In genomic region chr5:87825386-87825785, GRCm38 (mm10) we compare ENCODE assay signal across 21 mouse cellular contexts. TPM values are rescaled to one million over a fixed set of nuclear protein-coding genes. Genes with fewer than 3 reads are reported as not detected.
DNase-seq lines count a peak whose midpoint lies in the region; TF ChIP-seq lines count a peak whose summit lies in the region.
"Had no signal": no experiment of that assay in that cellular context is flagged by ENCODE, and none has a peak within 500 bp of the region (broad histone marks: within the 10 kb centered on the region; RNA-seq: fewer than 3 reads in every experiment).

Prr27 (plus strand) TSS chr5:87825686.

- no peak within 1 kb of the TSS for H3K27ac ChIP-seq in testis, adult 2 months (ENCODE audit: control insufficient read depth, insufficient read depth, low read depth, low read length)
- no peak within 1 kb of the TSS for H3K27ac ChIP-seq in thymus, adult 2 months (ENCODE audit: control insufficient read depth, insufficient read depth, low read length)

- 59% methylated on average over 1 of the region's 1 CpGs for WGBS in thymus, adult 2 months

- no peaks in the 10 kb centered on the region for H3K36me3 ChIP-seq in testis, adult 2 months (ENCODE audit: control insufficient read depth, insufficient read depth, low read length)
- no peaks in the 10 kb centered on the region for H3K36me3 ChIP-seq in thymus, adult 2 months (ENCODE audit: control insufficient read depth, insufficient read depth, low read length)
- H3K36me3 ChIP-seq: G1E had no signal

- TF ChIP-seq CTCF in testis, adult 2 months (IDR thresholded peaks at IDR 0.05; ENCODE audit: control insufficient read depth, insufficient read depth, insufficient replicate concordance, low read depth, low read length), result no peak
- no peak for TF ChIP-seq CTCF in thymus, adult 2 months (IDR thresholded peaks at IDR 0.05; ENCODE audit: borderline replicate concordance, control insufficient read depth, extremely low read depth, insufficient read depth, low read length, poor library complexity)

- H3K4me3 ChIP-seq in testis, adult 2 months (ENCODE audit: control insufficient read depth, low read depth, low read length), result peak within 1 kb of the TSS; percentile 58
- no peak within 1 kb of the TSS for H3K4me3 ChIP-seq in thymus, adult 2 months (ENCODE audit: control insufficient read depth, insufficient read depth, low read length)

- H3K4me1 ChIP-seq in testis, adult 2 months (ENCODE audit: control insufficient read depth, insufficient read depth, low read length), result no peaks in the 10 kb centered on the region
- H3K4me1 ChIP-seq in thymus, adult 2 months (replicated peaks; ENCODE audit: control insufficient read depth, insufficient read depth, low read length), result no peaks in the 10 kb centered on the region

- no peak for TF ChIP-seq POLR2A in testis, adult 2 months (IDR thresholded peaks at IDR 0.05; ENCODE audit: control insufficient read depth, low read depth, low read length)
- no peak for TF ChIP-seq POLR2A in thymus, adult 2 months (IDR thresholded peaks at IDR 0.05; ENCODE audit: control insufficient read depth, extremely low read depth, insufficient read depth, low read length, poor library complexity)

- no peak for DNase-seq in testis, postnatal 14 days (ENCODE audit: low spot score)
- no peak for DNase-seq in gonadal fat pad, adult 2 months (ENCODE audit: low read depth)
- DNase-seq in thymus, adult 2 months, result no peak
- DNase-seq: adrenal gland, adult 2 months; adrenal gland, adult 8-10 months; adrenal gland, postnatal 10 days; adrenal gland, postnatal 14 days; adrenal gland, postnatal 25 days; adrenal gland, postnatal 36 days; B cell, adult 2 months; cerebellum, adult 11 months; cerebellum, adult 11-12 months; cerebellum, adult 18-20 months had no signal

- H3K27me3 ChIP-seq in testis, adult 2 months (ENCODE audit: control insufficient read depth, insufficient read depth, low read length), result no peaks in the 10 kb centered on the region
- no peaks in the 10 kb centered on the region for H3K27me3 ChIP-seq in thymus, adult 2 months (ENCODE audit: control insufficient read depth, insufficient read depth, low read length)
- H3K27me3 ChIP-seq: CH12.LX, Patski had no signal

RNA-seq across cellular contexts. Expression of gene Prr27, which starts in this region (rescaled TPM):
- polyA plus RNA-seq in testis, adult 2 months (2012; rRNA removed), result 120 and 200 TPM in 2 replicates
- polyA plus RNA-seq in gonadal fat pad, adult 2 months (2012; rRNA removed), result 7.4 and 10.8 TPM in 2 replicates
- not detected in 2 replicates for polyA plus RNA-seq in thymus, adult 2 months (2012; rRNA removed)
- polyA plus RNA-seq: activated CD4-positive, CD25-positive, alpha-beta regulatory T cell, adult 4 months; adrenal gland, adult 2 months; brain, embryonic 14.5 days; C2C12; CD4-positive, CD25-positive, alpha-beta regulatory T cell, adult 4 months; G1E; Patski had no signal

Comparison
In these comparisons a context has a peak if more than half of its experiments do, and no peak if none do; other contexts are left out.
1. RNA of gene Prr27 (polyA plus RNA-seq): 120 to 200 TPM in testis, adult 2 months; 7.4 to 10.8 TPM in gonadal fat pad, adult 2 months and not detected in thymus, adult 2 months; every median in the first group is over 10 times any median in the second.